Mouse (Mus musculus): ENCODE results near the gene Tns1.

- TF ChIP-seq CTCF (IDR thresholded peaks at IDR 0.05) (no peak), POLR2A (IDR thresholded peaks at IDR 0.05; ENCODE audit: insufficient read depth, low read depth, low read length) (no peak)
These were observed 261.2 kb downstream of the Tns1 start for GRCm38 (mm10) chr1:73863074-73863431.

All from heart, adult 2 months (tissue).